Comparison of ENCODE assay signal across 30 mouse cellular contexts in the genomic region with DNA sequence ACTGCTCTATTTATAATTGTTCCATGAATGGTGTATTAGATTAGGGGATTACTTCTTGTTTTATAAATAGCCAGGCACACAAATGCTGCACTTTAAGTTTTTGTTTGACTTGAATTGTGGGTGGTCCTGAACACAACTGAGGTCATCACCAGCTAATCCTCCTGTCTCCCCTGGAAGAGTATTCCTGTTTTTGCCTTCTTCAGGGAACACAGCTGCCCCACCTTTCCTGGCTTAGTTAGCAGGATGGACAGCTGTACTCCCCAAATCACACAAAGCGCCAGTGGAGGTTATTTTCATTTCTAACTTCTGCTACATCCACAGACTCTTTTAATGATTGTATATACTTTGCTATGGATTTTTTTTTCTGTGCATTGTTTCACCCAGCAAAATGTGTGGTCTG.
DNase-seq lines count a peak whose midpoint lies in the region; ATAC-seq and TF ChIP-seq lines count a peak whose summit lies in the region.
"Had no signal": no experiment of that assay in that cellular context is flagged by ENCODE, and none has a peak within 500 bp of the region (broad histone marks: within the 10 kb centered on the region; RNA-seq: fewer than 3 reads in every experiment).

No protein-coding gene starts in this region.

- H3K9ac ChIP-seq in stomach, embryonic 16.5 days (ENCODE audit: low read length): no peak overlapping the region
- no peak overlapping the region for H3K9ac ChIP-seq in stomach, postnatal 0 days (ENCODE audit: low read length)
- H3K9ac ChIP-seq: embryonic facial prominence, embryonic 12.5 days; forebrain, embryonic 12.5 days; forebrain, embryonic 15.5 days; heart, embryonic 12.5 days; heart, embryonic 15.5 days; hindbrain, embryonic 14.5 days had no signal

- no peak for ATAC-seq in stomach, embryonic 16.5 days (ENCODE audit: insufficient read depth, low FRiP score)
- ATAC-seq in stomach, postnatal 0 days (ENCODE audit: low FRiP score, low TSS enrichment): no peak
- ATAC-seq in megakaryocyte-erythroid progenitor cell, adult 5-6 weeks (replicated peaks; ENCODE audit: low FRiP score, low TSS enrichment, poor library complexity, severe bottlenecking): no peak
- ATAC-seq: forebrain, embryonic 15.5 days; hindbrain, postnatal 0 days; inflammation-experienced regulatory T-cells, adult 6 months; intestine, embryonic 16.5 days; Patski had no signal

- 60% methylated on average over 1 of the region's 1 CpGs for WGBS in stomach, embryonic 16.5 days
- WGBS in stomach, postnatal 0 days: 49% methylated on average over 1 of the region's 1 CpGs

- H3K27me3 ChIP-seq in stomach, embryonic 16.5 days (ENCODE audit: control insufficient read depth, insufficient read depth, low read length): no peaks in the 10 kb centered on the region
- H3K27me3 ChIP-seq in stomach, postnatal 0 days (ENCODE audit: control insufficient read depth, insufficient read depth, low read length): no peaks in the 10 kb centered on the region
- H3K27me3 ChIP-seq: CH12.LX; embryonic facial prominence, embryonic 12.5 days; forebrain, embryonic 12.5 days; forebrain, embryonic 15.5 days; heart, embryonic 12.5 days; heart, embryonic 15.5 days; Patski had no signal

- TF ChIP-seq EP300 in stomach, postnatal 0 days (optimal IDR thresholded peaks at IDR 0.05): no peak

- no peak overlapping the region for H3K4me2 ChIP-seq in stomach, embryonic 16.5 days (ENCODE audit: low read depth, low read length)
- H3K4me2 ChIP-seq in stomach, postnatal 0 days (replicated peaks; ENCODE audit: low read depth): no peak overlapping the region
- H3K4me2 ChIP-seq: embryonic facial prominence, embryonic 12.5 days; forebrain, embryonic 12.5 days; forebrain, embryonic 15.5 days; heart, embryonic 12.5 days; heart, embryonic 15.5 days; hindbrain, embryonic 14.5 days had no signal

- H3K4me3 ChIP-seq in stomach, embryonic 16.5 days (replicated peaks; ENCODE audit: low read length): no peak overlapping the region
- no peak overlapping the region for H3K4me3 ChIP-seq in stomach, postnatal 0 days (ENCODE audit: low read depth, low read length)
- H3K4me3 ChIP-seq: embryonic facial prominence, embryonic 12.5 days; erythroblast, embryonic 14.5 days; forebrain, embryonic 12.5 days; forebrain, embryonic 15.5 days; heart, adult 2 months; heart, embryonic 12.5 days; heart, embryonic 15.5 days had no signal

- H3K4me1 ChIP-seq in stomach, embryonic 16.5 days (ENCODE audit: control insufficient read depth, insufficient read depth, low read length): no peaks in the 10 kb centered on the region
- no peaks in the 10 kb centered on the region for H3K4me1 ChIP-seq in stomach, postnatal 0 days (replicated peaks; ENCODE audit: control insufficient read depth, insufficient read depth)
- H3K4me1 ChIP-seq: embryonic facial prominence, embryonic 12.5 days; forebrain, embryonic 12.5 days; forebrain, embryonic 15.5 days; heart, embryonic 15.5 days had no signal

- peak; percentile 4 for DNase-seq in embryo, embryonic 10 days (ENCODE audit: low spot score)
- no peak for DNase-seq in embryo, embryonic 11 days
- DNase-seq in heart, adult 18-20 months: peak; percentile 1 to 5
- DNase-seq in heart, adult 9 months (ENCODE audit: low spot score in 2 of 2): no peak
- DNase-seq in stomach, postnatal 0 days (ENCODE audit: low spot score): no peak
- DNase-seq: adrenal gland, adult 2 months; adrenal gland, postnatal 14 days; cerebellum, adult 11 months; cerebellum, adult 8-10 months; cerebellum, postnatal 10 days; cerebellum, postnatal 36 days; gastrocnemius, postnatal 25 days; heart, adult 2 months; heart, postnatal 14 days; heart, postnatal 4 days had no signal

- no peaks in the 10 kb centered on the region for H3K36me3 ChIP-seq in stomach, embryonic 16.5 days (ENCODE audit: control insufficient read depth, insufficient read depth, low read length)
- no peaks in the 10 kb centered on the region for H3K36me3 ChIP-seq in stomach, postnatal 0 days (ENCODE audit: control insufficient read depth, insufficient read depth, low read length)
- H3K36me3 ChIP-seq: embryonic facial prominence, embryonic 12.5 days; forebrain, embryonic 12.5 days; forebrain, embryonic 15.5 days; G1E; heart, embryonic 12.5 days; heart, embryonic 15.5 days had no signal

- no peak for TF ChIP-seq CTCF in stomach, postnatal 0 days (IDR thresholded peaks at IDR 0.05; ENCODE audit: low read depth)

- no peaks in the 10 kb centered on the region for H3K9me3 ChIP-seq in stomach, embryonic 16.5 days (replicated peaks; ENCODE audit: control insufficient read depth, low read length)
- H3K9me3 ChIP-seq in stomach, postnatal 0 days (ENCODE audit: control insufficient read depth, low read length): no peaks in the 10 kb centered on the region
- H3K9me3 ChIP-seq: embryonic facial prominence, embryonic 12.5 days; forebrain, embryonic 12.5 days; forebrain, embryonic 15.5 days; G1E; heart, embryonic 12.5 days; heart, embryonic 15.5 days had no signal

- peak overlapping the region; percentile 33; the same call in 1 of the 2 replicates for H3K27ac ChIP-seq in stomach, embryonic 16.5 days (ENCODE audit: low read length)
- no peak overlapping the region for H3K27ac ChIP-seq in stomach, postnatal 0 days (replicated peaks)
- H3K27ac ChIP-seq: embryonic facial prominence, embryonic 12.5 days; forebrain, embryonic 12.5 days; forebrain, embryonic 15.5 days; heart, adult 2 months; heart, embryonic 15.5 days; hindbrain, embryonic 14.5 days; hindbrain, postnatal 0 days had no signal

Comparison
In these comparisons a context has a peak if more than half of its experiments do, and no peak if none do; other contexts are left out.
1. DNase-seq: peak in embryo, embryonic 10 days (single experiment) and heart, adult 18-20 months (2 of 2); none in embryo, embryonic 11 days (single experiment), heart, adult 9 months (0 of 2) and stomach, postnatal 0 days (single experiment).